Mouse (Mus musculus) lung, embryonic 16.5 days (tissue): ENCODE data around the gene Nudt3. TPM values are rescaled to one million over a fixed set of nuclear protein-coding genes. Genes with fewer than 3 reads are reported as not detected.
A peak's percentile ranks its signal among the peaks of the same experiment; 100 is the strongest.
"Not testable (repeated sequence)": the region's sequence is repeated elsewhere in the genome, so short reads cannot be mapped to it uniquely, and the experiment has no call there.

Experiments
- ATAC-seq: fragments of 200-750 bp; cut with Nextera tagmentation; 2 replicates; pipeline ENCODE4 v1.8.0; 2017; ENCODE audit warnings: low read depth, mild to moderate bottlenecking, moderate library complexity
- H3K27ac ChIP-seq: fragments of 300-500 bp; sonication (generic); 2 replicates; pipeline ENCODE4 v1.5.1; 2014; ENCODE audit warnings: mild to moderate bottlenecking, control low read depth, low read length
- H3K27me3 ChIP-seq: fragments of 300-500 bp; sonication (generic); 2 replicates; pipeline ENCODE4 v1.6.1; 2014; ENCODE audit warnings: low read depth, low read length, mixed read lengths; ENCODE audit not compliant: control insufficient read depth, insufficient read depth
- H3K36me3 ChIP-seq: fragments of 300-500 bp; sonication (generic); 2 replicates; pipeline ENCODE4 v1.6.1; 2014; ENCODE audit warnings: low read length; ENCODE audit not compliant: control insufficient read depth, insufficient read depth
- H3K4me1 ChIP-seq: fragments of 300-500 bp; sonication (generic); replicated peaks from 2 replicates; pipeline ENCODE4 v1.6.1; 2014; ENCODE audit warnings: low read length, mixed read lengths; ENCODE audit not compliant: control insufficient read depth, insufficient read depth
- H3K4me2 ChIP-seq: fragments of 300-500 bp; sonication (generic); 2 replicates; pipeline ENCODE4 v1.6.1; 2014; ENCODE audit warnings: low read depth, low read length, control low read depth
- H3K4me3 ChIP-seq: fragments of 300-500 bp; sonication (generic); 2 replicates; pipeline ENCODE4 v1.5.1; 2014; ENCODE audit warnings: mild to moderate bottlenecking, low read length, control low read depth
- H3K9ac ChIP-seq: fragments of 300-500 bp; sonication (generic); 2 replicates; pipeline ENCODE4 v1.6.1; 2014; ENCODE audit warnings: low read length, control low read depth
- H3K9me3 ChIP-seq: fragments of 300-500 bp; sonication (generic); 2 replicates; pipeline ENCODE4 v1.6.1; 2016; ENCODE audit warnings: low read length; ENCODE audit not compliant: control insufficient read depth
- WGBS: fragments of 180-500 bp; shearing (Covaris S2); extraction: QIAGEN DNeasy Blood & Tissue Kit; methylation state at CpG from one replicate; pipeline ENCODE4 v1.1.7; 2014; 5-methylcytosine and 5-hydroxymethylcytosine counted together
- polyA plus RNA-seq: library from polyadenylated mRNA; unstranded; fragments of >200 nt; fragmentation: Nextera tagmentation; extraction: Ambion mirVana; gene quantifications from 2 replicates; pipeline ENCODE4 v1.2.1, GENCODE M21; 2015

Nudt3 gene
- polyA plus RNA-seq, 1 experiment from 2014 or later = 73.6 TPM

DNA sequence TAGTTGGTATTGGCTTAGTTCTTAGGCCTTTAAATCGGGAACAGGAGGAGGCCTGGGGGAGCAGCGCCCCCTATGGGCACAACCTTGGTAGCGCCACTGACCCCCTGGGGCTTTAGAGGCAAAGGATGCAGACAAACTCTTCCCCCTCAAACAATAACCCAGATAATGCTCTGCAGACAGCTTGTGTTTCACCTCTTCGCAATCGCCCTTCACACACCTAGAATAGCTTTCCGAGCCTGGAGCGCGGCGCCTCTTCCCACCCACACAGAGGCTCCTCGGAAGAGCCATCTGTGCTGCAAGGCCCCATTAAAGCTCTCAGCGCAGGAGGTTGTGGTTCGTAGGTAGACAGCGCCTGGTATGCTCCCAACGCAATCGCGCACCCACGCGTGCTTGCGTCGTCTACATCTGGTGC is 15.6 kb upstream of the Nudt3 start:
- H3K27me3 ChIP-seq = no peaks in the 10 kb centered on the region
- H3K9me3 ChIP-seq = no peaks in the 10 kb centered on the region
- H3K36me3 ChIP-seq = 0 out of 2 replicates have a peak, but pooled peaks cover under 1% of the 10 kb centered on the region
- no peak overlapping the region for H3K4me3 ChIP-seq
- peaks cover 11% of the 10 kb centered on the region for H3K4me1 ChIP-seq
- H3K9ac ChIP-seq = no peak overlapping the region
- WGBS = 80% methylated on average over 20 of the region's 20 CpGs
- no peak for ATAC-seq
- H3K27ac ChIP-seq = no peak overlapping the region
- H3K4me2 ChIP-seq = no peak overlapping the region

DNA sequence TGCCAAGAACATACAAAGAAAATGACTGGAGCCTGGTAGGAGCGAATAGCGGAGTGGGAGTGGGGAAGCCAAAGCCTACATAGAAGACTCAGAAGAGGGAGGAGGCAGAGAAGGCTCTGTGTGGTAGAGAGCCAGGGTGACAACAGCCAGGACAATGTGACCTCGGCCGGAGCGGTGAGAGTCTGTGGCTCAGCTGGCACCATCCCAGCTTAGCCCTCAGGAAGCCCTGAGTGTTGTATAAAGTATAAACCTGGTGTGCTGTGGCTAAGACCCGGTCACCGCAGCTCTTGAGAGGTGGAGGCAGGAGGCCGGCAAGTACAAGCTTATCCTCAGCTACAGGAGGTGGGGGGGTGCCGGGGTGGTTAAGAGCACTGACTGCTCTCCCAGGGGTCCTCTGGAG is 14.0 kb upstream of the Nudt3 start:
- Histone ChIP-seq H3K4me2 (no peak overlapping the region), H3K9ac (no peak overlapping the region), H3K9me3 (no peaks in the 10 kb centered on the region), H3K4me1 (peaks cover 11% of the 10 kb centered on the region), H3K4me3 (no peak overlapping the region), H3K27ac (no peak overlapping the region), H3K27me3 (no peaks in the 10 kb centered on the region), H3K36me3 (peaks cover 9% of the 10 kb centered on the region)
- no peak for ATAC-seq
- 44% methylated on average over 9 of the region's 9 CpGs for WGBS

- WGBS = 44% methylated on average over 18 of the region's 18 CpGs
- H3K4me1 ChIP-seq = peaks cover 10% of the 10 kb centered on the region
- no peaks in the 10 kb centered on the region for H3K27me3 ChIP-seq
- H3K9ac ChIP-seq = peak within 1 kb of the TSS; percentile 62
- H3K4me2 ChIP-seq = peak within 1 kb of the TSS; percentile 58
- no peak for ATAC-seq
- no peaks in the 10 kb centered on the region for H3K9me3 ChIP-seq
- H3K4me3 ChIP-seq = peak within 1 kb of the TSS; percentile 97
- H3K27ac ChIP-seq = peak within 1 kb of the TSS; percentile 66
- peaks cover 19% of the 10 kb centered on the region for H3K36me3 ChIP-seq
These were observed 13.1 kb upstream of the Nudt3 start, which contains the start of gene Rps10 for GRCm38 (mm10) chr17:27636132-27637020. Rps10 (minus strand) TSS chr17:27636669.

GRCm38 (mm10) chr17:27635575-27635903 is 12.2 kb upstream of the Nudt3 start:
- not testable (repeated sequence) for H3K27me3 ChIP-seq, ATAC-seq, H3K9me3 ChIP-seq
- Histone ChIP-seq H3K27ac (peak overlapping the region; percentile 66), H3K4me2 (peak overlapping the region; percentile 58), H3K4me1 (peaks cover 10% of the 10 kb centered on the region), H3K36me3 (peaks cover 27% of the 10 kb centered on the region), H3K9ac (peak overlapping the region; percentile 62), H3K4me3 (peak overlapping the region; percentile 97)
- WGBS = 30% methylated on average over 9 of the region's 9 CpGs

GRCm38 (mm10) chr17:27634871-27635574 is 11.7 kb upstream of the Nudt3 start, which contains the start of gene RPS10-NUDT3:
RPS10-NUDT3 (minus strand) TSS chr17:27635222.
- peak; percentile 98 for ATAC-seq
- WGBS = under 1% methylated on average over 72 of the region's 72 CpGs
- Histone ChIP-seq H3K4me2 (peak within 1 kb of the TSS; percentile 87), H3K9me3 (no peaks in the 10 kb centered on the region), H3K27ac (peak within 1 kb of the TSS; percentile 71), H3K27me3 (no peaks in the 10 kb centered on the region), H3K4me1 (peaks cover 10% of the 10 kb centered on the region), H3K4me3 (peak within 1 kb of the TSS; percentile 97), H3K36me3 (peaks cover 33% of the 10 kb centered on the region), H3K9ac (peak within 1 kb of the TSS; percentile 96)

DNA sequence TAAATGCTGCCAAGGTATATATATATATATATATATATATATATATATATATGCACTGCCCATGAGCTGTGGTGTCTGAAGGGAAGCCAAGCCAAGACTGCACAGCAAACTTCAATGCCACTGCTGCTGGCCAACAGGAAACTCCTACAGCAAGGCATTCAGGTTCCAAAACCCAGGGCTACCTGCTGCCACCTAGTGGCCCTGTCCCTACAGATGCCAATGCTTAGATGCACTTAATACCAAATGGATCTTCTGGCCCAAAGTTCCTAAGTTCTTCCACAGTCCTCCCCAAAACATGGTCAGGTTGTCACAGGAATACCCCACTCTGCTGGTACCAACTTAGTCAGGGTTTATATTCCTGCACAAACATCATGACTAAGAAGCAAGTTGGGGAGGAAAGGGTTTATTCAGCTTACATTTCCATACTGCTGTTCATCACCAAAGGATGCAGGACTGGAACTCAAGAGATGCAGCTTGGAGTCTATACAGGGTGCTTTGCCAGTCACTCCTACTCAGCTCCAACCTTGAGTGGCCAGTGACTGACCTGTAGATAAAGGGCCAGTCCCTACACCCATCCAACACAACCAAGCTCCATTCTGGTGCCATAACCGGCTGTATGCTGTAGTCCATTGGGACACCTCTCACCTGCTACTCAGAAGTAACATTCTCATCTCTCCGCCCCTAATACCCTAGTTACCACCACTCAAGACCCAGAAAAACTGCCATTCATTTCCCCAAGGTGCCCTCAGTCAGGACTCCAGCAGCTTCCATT is 6.1 kb upstream of the Nudt3 start:
- no peaks in the 10 kb centered on the region for H3K27me3 ChIP-seq
- H3K9me3 ChIP-seq = no peaks in the 10 kb centered on the region
- ATAC-seq = peak; percentile 39
- peaks cover 10% of the 10 kb centered on the region for H3K4me1 ChIP-seq
- H3K4me3 ChIP-seq = no peak overlapping the region
- peaks cover 34% of the 10 kb centered on the region for H3K36me3 ChIP-seq
- no peak overlapping the region for H3K4me2 ChIP-seq
- H3K9ac ChIP-seq = no peak overlapping the region
- H3K27ac ChIP-seq = no peak overlapping the region
- 62% methylated on average over 2 of the region's 2 CpGs for WGBS

DNA sequence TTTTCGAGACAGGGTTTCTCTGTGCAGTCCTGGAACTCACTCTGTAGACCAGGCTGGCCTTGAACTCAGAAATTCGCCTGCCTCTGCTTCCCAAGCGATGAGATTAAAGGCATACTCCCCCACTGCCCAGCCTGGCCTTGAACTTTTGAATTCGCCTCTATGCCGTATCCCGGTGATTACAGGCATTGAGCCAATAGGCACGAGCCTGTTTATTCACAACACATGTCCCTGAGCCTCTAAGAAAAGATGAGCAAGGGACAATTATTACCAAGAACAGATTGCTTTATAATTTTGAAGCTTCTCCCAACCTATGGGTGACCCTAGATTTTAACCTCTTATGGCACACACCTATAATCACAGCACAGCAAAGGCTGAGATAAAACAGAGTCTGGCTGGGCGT is 5.1 kb upstream of the Nudt3 start:
- Histone ChIP-seq H3K4me3 (no peak overlapping the region), H3K27me3 (no peaks in the 10 kb centered on the region), H3K4me1 (peaks cover 9% of the 10 kb centered on the region), H3K9me3 (no peaks in the 10 kb centered on the region), H3K4me2 (no peak overlapping the region), H3K27ac (no peak overlapping the region), H3K36me3 (peaks cover 30% of the 10 kb centered on the region), H3K9ac (no peak overlapping the region)
- 86% methylated on average over 8 of the region's 8 CpGs for whole genome bisulfite sequencing
- no peak for ATAC-seq

DNA sequence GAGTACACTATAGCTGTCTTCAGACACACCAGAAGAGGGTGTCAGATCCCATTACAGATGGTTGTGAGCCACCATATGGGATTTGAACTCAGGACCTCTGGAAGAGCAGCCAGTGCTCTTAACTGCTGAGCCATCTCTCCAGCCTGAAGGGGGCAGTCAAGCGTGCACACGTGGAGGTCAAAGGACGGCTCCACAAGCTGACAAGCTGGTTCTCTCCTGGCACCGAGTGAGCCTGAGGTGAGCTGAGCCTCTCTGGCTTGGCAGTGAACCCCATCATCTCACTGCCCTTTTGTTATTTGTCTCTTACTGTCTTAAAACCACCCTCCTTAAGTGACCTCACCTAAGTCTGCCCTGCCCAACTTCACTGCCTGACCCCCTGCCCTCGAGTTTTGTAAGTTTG is 4.2 kb upstream of the Nudt3 start:
- Histone ChIP-seq H3K4me1 (peaks cover 5% of the 10 kb centered on the region), H3K9me3 (no peaks in the 10 kb centered on the region), H3K4me2 (no peak overlapping the region), H3K9ac (no peak overlapping the region), H3K36me3 (peaks cover 26% of the 10 kb centered on the region), H3K27me3 (no peaks in the 10 kb centered on the region), H3K4me3 (no peak overlapping the region), H3K27ac (no peak overlapping the region)
- WGBS = 46% methylated on average over 5 of the region's 5 CpGs
- ATAC-seq = no peak

DNA sequence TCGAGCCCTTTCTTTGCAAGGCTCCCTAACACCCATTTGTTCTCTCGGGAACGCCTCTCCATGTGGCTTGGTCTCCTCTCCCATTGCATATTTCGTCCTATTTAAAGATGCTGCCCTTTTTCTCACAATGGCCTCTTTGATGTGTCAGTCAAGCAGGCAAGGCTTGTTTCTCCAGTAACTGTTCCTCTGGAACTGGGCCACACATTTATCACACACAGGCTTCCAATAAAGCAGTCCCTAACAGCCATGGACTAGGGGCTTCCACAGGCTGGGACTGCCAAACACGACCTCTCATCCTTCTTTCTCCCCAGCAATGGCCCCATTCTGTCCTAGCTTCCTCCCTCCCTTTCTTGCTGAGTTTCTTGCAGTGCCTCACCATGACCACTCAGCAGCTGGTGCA is 3.4 kb upstream of the Nudt3 start:
- H3K4me3 ChIP-seq = no peak overlapping the region
- WGBS = 27% methylated on average over 5 of the region's 5 CpGs
- peaks cover 18% of the 10 kb centered on the region for H3K36me3 ChIP-seq
- ATAC-seq = no peak
- H3K27me3 ChIP-seq = no peaks in the 10 kb centered on the region
- no peaks in the 10 kb centered on the region for H3K9me3 ChIP-seq
- no peak overlapping the region for H3K27ac ChIP-seq
- H3K4me1 ChIP-seq = peaks cover 8% of the 10 kb centered on the region
- H3K9ac ChIP-seq = no peak overlapping the region
- H3K4me2 ChIP-seq = no peak overlapping the region
